Mouse (Mus musculus) cerebellum, adult (tissue): Measurements from ENCODE around the gene Dcun1d3.
A peak's percentile ranks its signal among the peaks of the same experiment; 100 is the strongest.

Experiments
- ATAC-seq: cut with Nextera tagmentation; 2 replicates; pipeline ENCODE4 v1.9.2; 2017; ENCODE audit warnings: mild to moderate bottlenecking, moderate library complexity, mixed read lengths; ENCODE audit not compliant: insufficient number of reproducible peaks, low FRiP score, low TSS enrichment

The Dcun1d3 gene

DNA sequence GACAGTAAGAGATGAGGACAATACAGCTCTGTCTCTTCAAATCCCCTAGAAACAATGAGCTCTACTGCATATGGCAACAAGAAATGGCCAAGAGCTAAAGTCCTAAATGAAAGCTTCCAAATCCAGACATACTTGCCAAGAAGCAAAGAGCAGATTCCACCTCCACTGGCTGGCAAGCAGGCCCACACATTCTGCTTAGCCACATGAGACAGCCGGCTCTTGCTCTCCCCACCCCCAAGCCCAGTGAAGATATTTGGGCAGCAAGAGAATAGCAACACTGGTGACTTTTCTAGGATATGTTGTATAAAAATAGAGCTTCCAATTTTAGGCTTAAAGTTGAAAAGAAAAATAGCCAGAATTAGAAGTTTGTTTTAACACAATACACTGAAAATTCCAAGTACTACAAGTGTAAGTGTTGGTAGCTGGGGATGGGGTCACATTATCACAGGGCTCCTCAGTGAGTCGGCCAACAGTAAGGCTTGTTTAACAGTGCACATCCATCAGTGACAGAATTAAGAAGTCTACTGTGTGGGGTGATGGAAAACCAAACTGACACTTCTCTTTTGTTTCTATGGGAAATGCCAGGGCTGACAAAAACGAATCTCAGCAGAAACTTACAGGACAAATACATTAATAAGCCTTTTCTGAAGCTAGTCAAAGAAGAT is 20.2 kb downstream of the Dcun1d3 start:
- peak; percentile 45; the same call in 1 of the 2 replicates for ATAC-seq

DNA sequence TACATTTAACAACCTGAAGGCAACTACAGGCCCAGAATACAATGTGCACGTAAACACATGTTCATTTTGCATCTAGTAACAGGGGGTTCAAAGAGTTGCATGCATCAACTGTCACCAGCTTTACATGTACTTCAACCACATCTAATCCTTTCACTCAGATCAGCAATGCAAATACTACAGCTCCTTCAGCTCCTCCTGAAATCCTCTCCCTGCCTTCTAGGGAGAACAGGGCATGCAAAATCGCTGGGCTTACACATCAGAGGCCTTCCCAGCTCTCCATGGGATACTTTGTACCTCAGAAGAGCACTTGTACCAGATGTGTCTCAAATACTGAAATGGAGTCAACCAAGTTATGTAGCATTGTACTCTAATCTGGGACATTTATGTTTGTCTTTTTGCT is 23.0 kb downstream of the Dcun1d3 start:
- ATAC-seq = no peak

GRCm38 (mm10) chr7:119872204-119872603 is 23.9 kb downstream of the Dcun1d3 start:
- ATAC-seq = no peak

- no peak for ATAC-seq
These were observed 30.0 kb downstream of the Dcun1d3 start for GRCm38 (mm10) chr7:119866136-119866535.

- ATAC-seq = no peak
These were observed 31.6 kb downstream of the Dcun1d3 start for GRCm38 (mm10) chr7:119864500-119864899.

GRCm38 (mm10) chr7:119862167-119862566 is 33.9 kb downstream of the Dcun1d3 start:
- no peak for ATAC-seq

- ATAC-seq = peak; percentile 64; the same call in 1 of the 2 replicates
These were observed 34.6 kb downstream of the Dcun1d3 start for GRCm38 (mm10) chr7:119861335-119862091.

DNA sequence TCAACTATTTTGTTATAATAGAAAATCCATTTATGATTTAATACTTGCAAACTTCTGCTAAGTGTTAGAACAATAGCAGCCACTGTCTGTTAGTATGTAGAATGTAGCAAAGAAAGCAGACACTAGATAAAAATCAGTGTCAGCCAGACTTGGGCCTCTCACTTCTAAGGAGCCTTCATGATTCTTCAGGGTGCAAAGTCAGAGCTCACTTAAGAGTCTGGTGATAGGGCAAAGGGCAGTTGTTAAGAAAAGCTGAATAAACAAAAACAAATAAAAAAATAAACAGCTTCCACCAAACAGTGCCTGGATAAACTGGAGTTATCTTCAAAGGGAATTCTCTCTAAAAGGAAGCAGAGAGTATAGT is 35.1 kb downstream of the Dcun1d3 start:
- ATAC-seq = no peak

GRCm38 (mm10) chr7:119860554-119860953 is 35.5 kb downstream of the Dcun1d3 start:
- no peak for ATAC-seq

- no peak for ATAC-seq
These were observed 36.0 kb downstream of the Dcun1d3 start for GRCm38 (mm10) chr7:119860116-119860515.

DNA sequence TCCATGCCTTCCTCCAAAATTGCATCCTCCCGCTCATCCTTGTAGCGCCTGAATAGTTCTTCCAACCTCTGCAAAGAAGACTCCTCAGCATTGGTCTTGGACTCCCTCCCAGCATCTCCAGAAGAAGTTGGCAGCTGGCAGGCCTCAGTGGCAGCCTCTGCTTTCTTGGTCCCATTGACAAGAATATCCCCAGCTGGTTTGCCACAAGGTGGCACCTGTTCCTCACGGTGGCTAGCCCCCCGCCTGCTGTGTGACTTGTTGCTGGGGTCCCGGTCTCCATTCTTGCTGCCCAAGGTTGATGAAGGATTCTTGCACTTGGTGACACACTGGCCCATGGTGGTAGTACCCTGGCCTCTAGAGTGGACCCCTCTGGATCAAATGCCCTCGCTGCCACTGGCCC is 36.6 kb downstream of the Dcun1d3 start:
- no peak for ATAC-seq

DNA sequence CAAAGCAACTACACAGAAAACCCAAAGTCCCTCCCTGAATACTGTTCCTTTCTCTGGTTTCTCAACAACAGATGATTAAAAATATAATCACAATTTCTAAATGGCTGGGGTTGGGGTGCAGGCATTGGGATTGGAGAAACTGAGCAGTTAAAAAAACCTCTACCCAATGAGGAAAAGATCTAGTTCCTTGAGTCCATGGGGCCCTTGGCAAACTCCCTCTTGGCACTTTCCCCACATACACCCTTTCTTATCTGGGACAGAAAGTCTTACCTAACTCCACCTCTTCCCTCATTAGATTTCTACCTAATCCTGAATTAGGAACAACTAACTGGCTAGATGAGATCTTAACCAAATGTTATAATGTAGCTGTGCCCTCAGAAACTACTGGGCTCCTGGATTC is 41.1 kb downstream of the Dcun1d3 start:
- ATAC-seq = no peak

GRCm38 (mm10) chr7:119854362-119854761 is 41.7 kb downstream of the Dcun1d3 start:
- no peak for ATAC-seq

DNA sequence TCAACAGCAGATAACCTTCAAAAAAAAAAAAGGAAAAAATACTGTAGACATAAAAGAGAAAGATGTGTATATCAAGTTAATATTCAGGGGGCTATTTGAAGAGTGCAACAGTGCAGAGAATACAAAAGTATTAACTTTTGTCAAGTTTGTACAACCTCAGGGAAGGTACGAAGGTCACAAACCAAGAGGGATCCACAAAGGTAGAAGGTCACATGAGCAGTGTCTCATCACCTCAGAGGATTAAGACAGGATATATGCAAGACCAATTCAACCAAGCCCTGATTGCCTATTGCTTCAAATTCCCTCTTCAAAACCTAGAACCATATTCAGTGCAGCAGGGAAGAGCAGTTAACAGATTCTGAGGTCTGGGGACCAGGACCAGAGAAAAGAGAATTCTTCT is 42.9 kb downstream of the Dcun1d3 start:
- ATAC-seq = no peak

- ATAC-seq = no peak
These were observed 43.6 kb downstream of the Dcun1d3 start for GRCm38 (mm10) chr7:119852494-119852893.

DNA sequence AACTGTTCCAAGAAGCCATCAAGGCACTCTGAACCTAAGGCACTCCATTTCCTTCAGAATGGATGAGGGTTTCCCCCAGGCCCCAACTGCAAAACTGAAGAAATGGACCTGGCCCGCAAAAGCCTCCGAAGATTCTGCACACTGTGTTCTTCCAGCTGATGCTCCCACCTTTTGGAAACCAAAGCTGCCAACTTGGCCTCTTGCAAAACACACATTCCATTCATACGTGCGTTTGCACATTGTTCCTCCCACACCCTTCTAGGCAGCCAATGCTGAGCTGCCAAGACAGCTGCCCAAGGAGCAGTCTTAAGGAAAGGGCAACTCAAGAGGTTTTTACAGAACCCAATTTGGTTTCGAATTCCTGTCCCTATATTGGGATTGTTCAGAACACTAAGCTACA is 45.4 kb downstream of the Dcun1d3 start:
- no peak for ATAC-seq

- ATAC-seq = 0 out of 2 replicates have a peak, but pooled peaks have one; percentile 20
These were observed 47.0 kb downstream of the Dcun1d3 start for GRCm38 (mm10) chr7:119849096-119849495.

DNA sequence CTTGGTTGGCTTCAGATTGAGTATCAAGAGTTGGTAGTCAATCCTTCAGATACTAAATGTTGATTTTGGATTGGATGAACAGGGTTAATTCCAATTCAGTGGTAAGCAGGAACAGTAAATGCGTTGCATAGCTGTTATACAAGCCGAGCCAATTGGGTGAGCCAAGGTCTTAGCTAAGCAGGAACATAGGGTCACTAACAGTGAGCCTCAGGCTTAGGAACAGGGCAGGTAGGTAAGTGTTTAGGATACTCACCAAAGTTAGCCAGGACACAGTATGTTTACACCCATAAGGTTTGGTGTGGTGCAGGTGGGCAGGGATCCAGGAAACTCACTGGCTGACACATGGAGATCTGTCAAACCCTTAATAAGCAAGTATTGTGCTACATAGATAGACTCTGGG is 48.7 kb downstream of the Dcun1d3 start:
- no peak for ATAC-seq

- no peak for ATAC-seq
These were observed 50.6 kb downstream of the Dcun1d3 start for GRCm38 (mm10) chr7:119845541-119845940.

DNA sequence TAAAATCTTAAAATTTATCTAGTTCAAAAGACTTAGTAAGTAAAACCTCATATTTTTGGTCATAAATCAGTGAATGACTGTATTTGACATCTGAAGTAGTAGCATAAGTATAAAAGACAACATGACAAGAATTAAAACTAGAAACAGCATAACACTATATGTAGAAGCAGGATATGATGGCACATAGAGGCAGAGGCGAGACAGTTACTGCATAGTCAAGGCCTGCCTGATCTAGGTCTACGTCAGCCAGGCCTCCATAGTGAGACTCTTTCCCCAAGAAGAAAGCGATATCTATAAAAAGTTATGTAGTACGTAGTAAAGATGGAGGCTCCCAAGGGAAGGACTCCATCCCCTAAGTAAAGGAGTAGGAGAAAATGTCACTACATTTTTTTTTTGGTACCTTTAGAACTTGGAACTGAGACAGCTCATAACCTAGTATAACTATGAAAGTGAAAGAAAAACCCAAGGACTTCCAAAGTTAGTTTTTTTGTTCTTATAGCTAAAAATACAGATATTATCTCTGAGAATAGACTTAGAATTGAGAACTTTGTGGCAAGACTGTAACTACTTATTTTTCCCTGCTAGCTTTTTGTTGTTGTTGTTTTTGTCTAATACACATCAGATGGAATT is 54.2 kb downstream of the Dcun1d3 start:
- no peak for ATAC-seq

DNA sequence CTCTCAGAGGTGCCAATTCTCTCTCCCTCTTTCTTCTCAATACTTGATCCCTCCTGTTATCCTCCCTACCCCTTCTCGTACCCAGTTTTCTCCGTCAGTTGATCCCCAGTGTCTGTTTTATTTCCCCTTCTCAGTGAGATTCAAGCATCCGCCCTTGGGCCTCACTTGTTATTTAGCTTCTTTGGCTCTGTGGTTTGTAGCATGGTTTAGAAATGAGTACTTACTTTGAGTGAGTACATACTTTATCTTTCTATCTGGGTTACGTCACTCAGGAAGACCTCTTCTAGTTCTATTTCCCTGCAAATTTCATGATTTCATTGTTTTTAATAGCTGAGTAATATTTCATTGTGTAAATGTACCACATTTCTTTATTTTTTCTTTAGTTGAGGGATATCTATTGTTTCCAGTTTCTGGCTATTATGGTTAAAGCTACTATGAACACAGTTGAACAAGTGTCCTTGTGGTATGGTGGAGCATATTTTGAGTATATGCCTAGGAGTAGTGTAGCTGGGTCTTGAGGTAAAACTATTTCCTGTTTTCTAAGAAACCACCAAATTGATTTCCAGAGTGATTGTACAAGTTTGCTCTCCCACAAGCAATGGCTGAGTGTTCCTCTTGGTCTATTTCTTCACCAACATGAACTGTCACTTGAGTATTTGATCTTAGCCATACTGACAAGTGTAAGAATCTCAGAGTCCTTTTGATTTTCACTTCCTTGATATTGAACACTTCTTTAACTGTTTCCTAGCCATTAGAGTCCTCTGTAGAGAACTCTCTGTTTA is 59.9 kb downstream of the Dcun1d3 start:
- no peak for ATAC-seq
